Mouse (Mus musculus): Measurements from ENCODE around the gene Prtg. TPM values are rescaled to one million over a fixed set of nuclear protein-coding genes. Genes with fewer than 3 reads are reported as not detected.

Prtg gene
- total RNA-seq (2023), result 0.31 TPM

DNA sequence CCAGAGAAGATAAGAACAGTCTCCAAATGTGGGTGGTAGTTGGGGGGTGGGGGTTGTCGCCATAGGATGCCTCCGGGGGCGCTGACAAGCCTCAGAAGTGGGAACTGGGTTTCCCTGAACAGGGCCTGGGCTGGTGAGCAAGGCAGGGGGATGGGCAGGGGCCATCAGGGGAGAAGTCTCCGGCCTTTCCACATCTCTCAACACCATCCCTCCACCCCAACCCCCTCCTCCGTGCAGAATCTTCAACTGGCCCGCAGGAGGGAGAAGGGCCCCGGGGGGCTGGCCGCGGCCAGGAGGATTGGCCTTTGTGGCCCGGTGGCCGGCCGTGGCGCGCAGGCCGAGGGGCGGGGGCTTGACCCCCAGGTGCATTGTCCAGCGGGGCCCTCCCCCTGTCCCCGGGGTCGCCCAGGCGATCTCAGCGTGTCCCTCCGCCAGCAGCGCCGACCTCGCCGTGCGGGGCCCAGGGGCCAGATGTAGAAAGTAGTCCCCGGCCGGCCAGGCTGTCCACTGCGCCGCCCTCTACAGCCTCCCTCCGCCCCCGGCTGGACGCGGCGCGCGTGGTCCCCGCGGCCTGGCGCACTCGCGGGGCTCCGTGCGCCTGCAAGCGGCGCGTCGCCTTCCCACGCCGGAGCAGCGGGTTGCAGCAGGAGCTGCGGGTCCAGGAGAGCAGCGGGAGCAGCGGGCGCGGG lies at the start of gene Prtg:
Gene Prtg, plus strand, starts transcription at position 144 of the 689 bp plus-strand sequence.

GRCm38 (mm10) chr9:72925021-72925934 lies 118.6 kb downstream of the Prtg start, which contains the start of gene Pygo1:
Gene Pygo1, plus strand, starts transcription at chr9:72925645.

DNA sequence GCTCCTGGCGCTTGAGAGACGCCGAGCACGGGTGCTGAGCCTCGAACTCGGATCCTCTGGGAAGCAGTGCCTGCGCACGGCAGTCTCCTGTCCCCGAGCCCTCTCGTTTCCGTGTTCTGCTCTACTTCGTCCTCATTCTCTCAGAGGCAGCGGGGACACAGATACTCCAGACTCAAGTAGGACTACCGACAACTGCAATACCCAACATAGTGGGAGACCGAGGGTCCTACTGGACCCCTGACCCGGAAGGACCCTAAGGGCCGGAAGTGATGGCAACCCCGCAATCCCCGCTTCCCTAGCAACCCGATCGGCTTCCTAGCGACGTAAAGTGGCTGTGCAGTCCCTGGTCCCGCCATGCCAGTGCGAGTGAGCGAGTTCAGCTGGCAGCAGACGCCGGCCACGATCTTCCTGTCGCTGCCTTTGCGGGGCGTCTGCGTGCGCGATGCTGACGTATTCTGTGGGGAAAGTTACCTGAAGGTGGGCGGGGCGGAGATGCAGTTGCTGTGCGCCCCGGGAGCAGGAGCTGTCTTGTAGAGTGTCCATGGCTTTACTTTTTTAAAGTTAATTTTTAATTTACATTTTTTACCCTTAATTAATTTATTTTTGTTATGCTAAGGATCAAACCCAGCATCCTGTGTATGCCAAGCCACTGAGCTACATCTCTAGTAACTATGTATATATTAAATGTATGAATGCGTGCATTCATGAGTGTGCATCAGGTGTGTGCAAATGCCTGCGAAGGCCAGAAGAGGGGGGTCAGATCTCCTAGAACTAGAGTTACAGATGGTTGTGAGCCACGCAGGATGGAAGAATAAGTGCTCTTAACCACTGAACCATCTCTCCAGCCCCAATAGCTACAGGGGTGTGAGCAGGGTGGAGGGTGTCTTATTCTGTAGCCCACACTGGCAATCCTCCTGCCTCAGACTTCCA lies 152.1 kb downstream of the Prtg start, which contains the start of the genes Dyx1c1 and Gm44503:
Gene Dyx1c1, plus strand, starts transcription at position 265 of the 930 bp plus-strand sequence.
Gene Gm44503, plus strand, starts transcription at position 332 of the 930 bp plus-strand sequence.

Other genes with a start within 250 kb of the Prtg start
- 52.7 TPM for gene Nedd4, start 144.5 kb upstream of the Prtg start, total RNA-seq (2023)
- gene Pygo1, start 118.8 kb downstream of the Prtg start, total RNA-seq (2023), result not detected
- gene Dyx1c1, start 151.9 kb downstream of the Prtg start, total RNA-seq (2023), result 4.0 TPM
- not detected for gene Gm44503, start 152.0 kb downstream of the Prtg start, total RNA-seq (2023)
- 6.6 TPM for gene Ccpg1os, start 178.5 kb downstream of the Prtg start, total RNA-seq (2023)
- gene Ccpg1, start 178.6 kb downstream of the Prtg start, total RNA-seq (2023), result 135 TPM
- 13.0 TPM for gene Pigb, start 233.5 kb downstream of the Prtg start, total RNA-seq (2023)
- gene Rab27a, start 238.0 kb downstream of the Prtg start, total RNA-seq (2023), result 37.5 TPM